Mouse (Mus musculus) midbrain, embryonic 13.5 days (tissue): ENCODE measurements around the gene Olfr432. TPM values are rescaled to one million over a fixed set of nuclear protein-coding genes. Genes with fewer than 3 reads are reported as not detected.
"Not testable (repeated sequence)": the region's sequence is repeated elsewhere in the genome, so short reads cannot be mapped to it uniquely, and the experiment has no call there.

ENCODE experiments used
- ATAC-seq: fragments of 200-750 bp; cut with Nextera tagmentation; 2 replicates; pipeline ENCODE4 v1.8.0; 2017; ENCODE audit warnings: mild to moderate bottlenecking, moderate TSS enrichment, moderate library complexity
- H3K27ac ChIP-seq: fragments of 300-500 bp; sonication (generic); 2 replicates; pipeline ENCODE4 v1.5.1; 2015; ENCODE audit warnings: inconsistent platforms, mild to moderate bottlenecking, moderate library complexity
- H3K27me3 ChIP-seq: fragments of 300-500 bp; sonication (generic); 2 replicates; pipeline ENCODE4 v1.6.1; 2015; ENCODE audit warnings: mild to moderate bottlenecking, inconsistent platforms
- H3K36me3 ChIP-seq: fragments of 300-500 bp; sonication (generic); 2 replicates; pipeline ENCODE4 v1.6.1; 2015; ENCODE audit warnings: mild to moderate bottlenecking, inconsistent platforms
- H3K4me1 ChIP-seq: fragments of 300-500 bp; sonication (generic); replicated peaks from 2 replicates; pipeline ENCODE4 v1.6.1; 2015; ENCODE audit warnings: inconsistent platforms
- H3K4me2 ChIP-seq: fragments of 300-500 bp; sonication (generic); replicated peaks from 2 replicates; pipeline ENCODE4 v1.6.1; 2015; ENCODE audit warnings: moderate library complexity, mild to moderate bottlenecking, inconsistent platforms
- H3K4me3 ChIP-seq: fragments of 300-500 bp; sonication (generic); replicated peaks from 2 replicates; pipeline ENCODE4 v1.5.1; 2015; ENCODE audit warnings: mild to moderate bottlenecking, inconsistent platforms
- H3K9ac ChIP-seq: fragments of 300-500 bp; sonication (generic); replicated peaks from 2 replicates; pipeline ENCODE4 v1.6.1; 2015; ENCODE audit warnings: mild to moderate bottlenecking, inconsistent platforms
- H3K9me3 ChIP-seq: fragments of 300-500 bp; sonication (generic); 2 replicates; pipeline ENCODE4 v1.6.1; 2016; ENCODE audit warnings: mild to moderate bottlenecking, inconsistent platforms
- WGBS: fragments of 180-500 bp; shearing (Covaris S2); methylation state at CpG from one replicate; pipeline ENCODE4 v1.1.7; 2015; 5-methylcytosine and 5-hydroxymethylcytosine counted together
- polyA plus RNA-seq: library from polyadenylated mRNA; unstranded; fragments of >200 nt; fragmentation: Nextera tagmentation; extraction: Ambion mirVana; gene quantifications from 2 replicates; pipeline ENCODE4 v1.2.1, GENCODE M21; 2015

Gene Olfr432
- not detected in 2 replicates for polyA plus RNA-seq

DNA sequence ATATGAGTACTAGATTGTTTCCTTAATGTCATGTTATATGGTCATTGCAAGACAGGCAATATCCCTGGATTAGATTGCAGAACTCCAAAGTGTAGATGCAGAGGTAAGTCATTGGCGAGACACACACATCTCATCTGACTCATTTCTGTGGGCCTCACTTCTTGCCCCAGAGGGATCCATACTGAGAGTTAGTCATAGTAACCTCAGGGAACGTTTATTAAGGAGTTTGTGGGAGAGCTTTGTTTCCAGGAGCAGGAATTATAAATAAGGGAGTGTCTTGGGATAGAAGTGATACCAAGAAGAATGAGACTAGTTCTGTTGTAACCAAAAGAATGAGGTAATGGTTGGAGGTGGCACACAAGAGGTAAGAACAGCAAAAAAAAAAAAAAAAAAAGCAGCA, at the start of gene Olfr432:
TSS of gene Olfr432 (plus strand) at position 313 of the 400 bp plus-strand sequence.
- Histone ChIP-seq H3K9me3 (no peaks in the 10 kb centered on the region), H3K4me2 (no peak within 1 kb of the TSS), H3K9ac (no peak within 1 kb of the TSS), H3K4me3 (no peak within 1 kb of the TSS), H3K27ac (no peak within 1 kb of the TSS), H3K36me3 (no peaks in the 10 kb centered on the region), H3K27me3 (no peaks in the 10 kb centered on the region), H3K4me1 (no peaks in the 10 kb centered on the region)
- ATAC-seq: no peak
- 71% methylated on average over 2 of the region's 2 CpGs for WGBS

DNA sequence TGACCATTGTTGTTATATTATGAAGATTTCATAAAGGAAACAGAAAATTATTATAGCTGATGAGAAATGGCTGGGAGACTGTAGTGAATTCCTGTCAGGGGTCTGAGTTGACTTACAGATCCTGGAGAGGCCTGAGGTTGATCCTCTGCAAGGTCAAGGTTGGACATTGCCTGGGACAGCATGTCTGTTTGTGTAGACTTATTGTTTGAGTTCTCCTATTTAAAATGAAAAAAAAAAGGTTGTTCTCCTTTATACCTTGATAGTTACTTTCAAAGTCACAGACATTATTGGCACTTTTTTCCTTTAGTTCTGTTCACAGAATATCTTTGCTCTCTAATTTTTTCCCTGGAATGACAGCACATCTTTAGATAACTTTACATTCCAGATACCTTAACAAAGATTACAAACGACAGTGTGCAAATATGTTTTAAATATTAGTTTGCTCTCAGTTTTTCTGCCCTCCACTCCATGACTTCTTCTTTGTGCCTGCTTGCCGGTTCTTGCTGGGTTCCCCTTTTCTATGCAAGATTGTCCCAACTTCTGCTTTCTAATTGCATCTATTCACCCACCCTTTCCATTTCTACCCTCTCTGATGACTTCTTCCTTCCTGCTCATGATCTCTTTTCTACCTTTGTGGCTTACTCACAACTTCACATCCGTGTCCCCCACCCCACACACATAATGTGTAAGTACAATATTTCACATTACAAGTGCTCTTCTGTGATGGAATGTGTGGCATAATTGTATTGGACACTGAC, 44.5 kb upstream of the Olfr432 start:
- H3K4me2 ChIP-seq, H3K4me1 ChIP-seq, H3K9me3 ChIP-seq, H3K4me3 ChIP-seq, H3K27ac ChIP-seq, H3K27me3 ChIP-seq, ATAC-seq, H3K9ac ChIP-seq, H3K36me3 ChIP-seq: not testable (repeated sequence)
- 77% methylated on average over 2 of the region's 3 CpGs for WGBS

DNA sequence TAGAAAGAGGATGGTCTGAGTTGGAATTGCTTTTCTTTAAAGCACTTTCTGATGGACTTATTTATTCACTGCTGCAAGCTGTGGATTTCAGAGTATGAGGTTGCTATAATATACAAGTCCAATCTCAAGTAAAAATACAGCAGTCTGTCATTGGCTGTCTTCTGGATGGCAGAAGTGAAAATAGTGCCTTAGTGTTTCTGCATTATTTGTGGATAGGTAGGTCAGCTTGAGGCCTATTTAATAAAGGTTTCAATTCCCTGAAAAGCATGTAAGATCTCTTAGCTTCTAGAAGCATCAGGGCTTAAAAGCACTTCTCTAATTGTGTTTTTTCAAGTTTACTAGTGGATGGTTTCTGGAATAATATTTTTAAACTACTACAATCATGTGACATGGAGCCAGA, 42.0 kb upstream of the Olfr432 start:
- not testable (repeated sequence) for ATAC-seq, H3K9ac ChIP-seq, H3K9me3 ChIP-seq, H3K27me3 ChIP-seq, H3K4me3 ChIP-seq, H3K4me1 ChIP-seq, H3K36me3 ChIP-seq, H3K4me2 ChIP-seq, H3K27ac ChIP-seq

DNA sequence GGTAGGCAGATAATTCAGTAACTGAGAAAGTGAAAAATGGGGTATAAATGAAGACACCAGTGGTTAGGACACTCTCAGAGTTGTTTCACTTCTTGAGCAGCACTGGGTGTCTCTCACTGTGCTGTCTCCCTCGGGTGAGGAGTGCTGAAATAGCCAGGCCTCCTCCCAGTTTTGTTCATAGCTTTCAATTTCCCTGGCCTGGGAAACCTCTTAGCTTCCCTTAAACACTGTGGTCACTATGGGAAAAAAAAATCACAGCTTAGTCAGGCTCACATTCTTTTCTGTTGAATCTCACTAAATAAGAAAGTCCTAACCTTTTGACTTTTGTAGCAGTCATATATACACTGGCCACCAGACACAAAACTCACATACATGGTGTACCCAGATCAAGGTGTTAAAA, 17.3 kb upstream of the Olfr432 start, which contains the start of gene Ifi205:
TSS of gene Ifi205 (minus strand) at position 113 of the 400 bp plus-strand sequence.
- WGBS: 60% methylated on average over 1 of the region's 1 CpGs
- Histone ChIP-seq H3K9me3 (no peaks in the 10 kb centered on the region), H3K27me3 (no peaks in the 10 kb centered on the region), H3K4me3 (no peak within 1 kb of the TSS), H3K4me2 (no peak within 1 kb of the TSS), H3K27ac (no peak within 1 kb of the TSS), H3K9ac (no peak within 1 kb of the TSS), H3K4me1 (no peaks in the 10 kb centered on the region), H3K36me3 (no peaks in the 10 kb centered on the region)
- ATAC-seq: no peak

DNA sequence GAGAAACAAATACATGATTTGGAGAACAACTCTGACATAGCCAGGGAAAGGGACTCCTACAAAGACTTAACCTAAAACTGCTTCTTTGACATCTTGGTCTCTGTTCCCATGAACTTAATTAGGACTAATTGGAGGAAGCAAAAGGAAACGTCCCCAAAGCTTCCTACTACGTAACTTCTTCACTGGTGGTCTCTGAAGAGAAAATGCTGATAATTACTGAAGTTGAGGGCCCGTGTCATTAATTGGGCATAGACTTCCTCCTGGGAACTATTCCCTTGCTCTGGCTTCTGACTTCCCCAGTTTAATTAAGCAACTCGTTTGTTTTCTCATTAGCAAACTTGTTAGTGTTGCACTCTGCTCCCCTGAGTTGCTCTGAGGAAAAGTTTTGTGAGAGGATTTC, 13.2 kb upstream of the Olfr432 start:
- Histone ChIP-seq H3K36me3 (no peaks in the 10 kb centered on the region), H3K27me3 (no peaks in the 10 kb centered on the region), H3K9ac (no peak overlapping the region), H3K4me2 (no peak overlapping the region), H3K4me3 (no peak overlapping the region), H3K27ac (no peak overlapping the region), H3K9me3 (no peaks in the 10 kb centered on the region), H3K4me1 (no peaks in the 10 kb centered on the region)
- 76% methylated on average over 4 of the region's 4 CpGs for WGBS
- ATAC-seq: no peak

DNA sequence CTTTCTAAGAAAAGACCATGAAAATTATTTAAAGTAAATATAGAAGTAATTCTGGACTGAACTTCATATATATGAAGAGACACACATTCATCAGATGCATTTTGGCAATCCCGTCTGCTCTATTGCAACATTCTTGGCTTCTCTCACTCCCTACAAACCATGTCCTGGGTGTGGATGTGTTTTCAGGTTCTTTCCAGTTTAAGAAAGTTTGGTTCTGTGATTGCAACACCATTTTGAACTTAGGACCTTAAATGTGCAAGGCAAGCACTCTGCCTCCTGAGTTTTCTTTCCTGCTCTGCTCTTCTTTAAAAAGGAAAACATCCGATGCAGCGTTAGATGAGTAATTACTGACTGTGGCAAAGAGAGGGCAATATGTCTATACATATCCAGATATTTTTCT, 10.5 kb upstream of the Olfr432 start:
- H3K4me3 ChIP-seq: no peak overlapping the region
- H3K9me3 ChIP-seq: no peaks in the 10 kb centered on the region
- H3K36me3 ChIP-seq: no peaks in the 10 kb centered on the region
- no peaks in the 10 kb centered on the region for H3K27me3 ChIP-seq
- no peaks in the 10 kb centered on the region for H3K4me1 ChIP-seq
- 94% methylated on average over 3 of the region's 3 CpGs for WGBS
- H3K27ac ChIP-seq: no peak overlapping the region
- no peak overlapping the region for H3K4me2 ChIP-seq
- no peak for ATAC-seq
- H3K9ac ChIP-seq: no peak overlapping the region

DNA sequence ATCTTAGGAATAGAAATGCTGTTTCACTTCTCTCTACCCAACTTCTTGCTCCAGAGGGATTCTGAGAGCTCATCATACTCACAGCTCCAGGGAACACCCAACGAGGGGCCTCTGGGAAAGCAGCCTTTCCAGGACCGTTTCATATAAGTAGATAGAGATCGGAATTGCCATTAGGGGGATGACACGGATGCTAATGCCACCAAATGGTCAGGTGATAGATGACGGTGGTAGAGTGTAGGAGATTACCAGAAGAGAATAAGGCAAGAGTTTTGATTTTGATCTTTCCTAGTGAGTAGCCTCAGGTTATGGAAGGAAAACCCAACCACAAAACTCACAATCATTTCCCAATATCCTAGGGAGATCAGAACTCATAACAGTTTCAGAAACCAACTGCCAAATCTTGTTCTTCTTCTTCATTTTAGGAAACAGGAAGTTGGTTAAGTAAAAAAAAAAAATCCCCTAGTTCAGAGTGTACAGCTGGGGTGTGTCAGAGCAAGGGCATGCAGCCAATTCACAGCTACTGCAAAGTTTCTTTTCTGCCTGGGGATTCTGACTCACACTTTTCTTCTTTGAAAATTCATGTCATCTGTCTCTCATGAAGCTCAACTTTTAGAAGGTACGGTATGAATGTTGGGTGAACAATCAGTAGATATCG, 8.4 kb upstream of the Olfr432 start, which contains the start of gene Olfr433:
TSS of gene Olfr433 (plus strand) at position 183 of the 655 bp plus-strand sequence.
- 93% methylated on average over 7 of the region's 7 CpGs for WGBS
- Histone ChIP-seq H3K27ac (no peak within 1 kb of the TSS), H3K9ac (no peak within 1 kb of the TSS), H3K9me3 (no peaks in the 10 kb centered on the region), H3K4me1 (no peaks in the 10 kb centered on the region), H3K4me2 (no peak within 1 kb of the TSS), H3K27me3 (no peaks in the 10 kb centered on the region), H3K36me3 (no peaks in the 10 kb centered on the region), H3K4me3 (no peak within 1 kb of the TSS)
- no peak for ATAC-seq

DNA sequence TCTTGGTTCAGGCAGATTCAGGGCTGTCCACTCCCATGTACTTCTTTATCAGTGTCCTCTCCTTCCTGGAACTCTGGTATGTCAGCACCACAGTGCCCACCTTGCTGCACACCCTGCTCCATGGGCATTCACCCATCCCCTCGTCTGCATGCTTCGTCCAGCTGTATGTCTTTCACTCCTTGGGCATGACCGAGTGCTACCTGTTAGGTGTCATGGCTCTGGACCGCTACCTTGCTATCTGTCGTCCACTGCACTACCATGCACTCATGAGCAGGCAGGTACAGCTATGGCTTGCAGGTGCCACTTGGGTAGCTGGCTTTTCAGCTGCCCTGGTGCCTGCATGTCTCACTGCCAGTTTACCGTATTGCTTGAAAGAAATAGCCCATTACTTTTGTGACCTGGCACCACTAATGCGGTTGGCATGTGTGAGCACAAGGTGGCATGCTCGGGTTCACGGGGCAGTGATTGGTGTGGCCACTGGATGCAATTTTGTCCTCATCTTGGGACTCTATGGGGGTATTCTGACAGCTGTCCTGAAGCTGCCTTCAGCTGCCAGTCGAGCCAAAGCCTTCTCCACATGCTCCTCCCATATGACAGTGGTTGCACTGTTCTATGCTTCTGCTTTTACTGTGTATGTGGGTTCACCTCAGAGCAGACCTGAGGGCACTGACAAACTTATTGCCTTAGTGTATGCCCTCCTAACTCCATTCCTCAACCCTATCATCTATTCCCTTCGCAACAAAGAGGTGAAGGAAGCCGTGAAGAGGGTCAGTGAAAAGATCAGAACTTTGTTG, 6.7 kb upstream of the Olfr432 start:
- 89% methylated on average over 12 of the region's 12 CpGs for WGBS
- H3K36me3 ChIP-seq, H3K4me1 ChIP-seq, H3K4me3 ChIP-seq, ATAC-seq, H3K9ac ChIP-seq, H3K9me3 ChIP-seq, H3K27ac ChIP-seq, H3K27me3 ChIP-seq, H3K4me2 ChIP-seq: not testable (repeated sequence)

DNA sequence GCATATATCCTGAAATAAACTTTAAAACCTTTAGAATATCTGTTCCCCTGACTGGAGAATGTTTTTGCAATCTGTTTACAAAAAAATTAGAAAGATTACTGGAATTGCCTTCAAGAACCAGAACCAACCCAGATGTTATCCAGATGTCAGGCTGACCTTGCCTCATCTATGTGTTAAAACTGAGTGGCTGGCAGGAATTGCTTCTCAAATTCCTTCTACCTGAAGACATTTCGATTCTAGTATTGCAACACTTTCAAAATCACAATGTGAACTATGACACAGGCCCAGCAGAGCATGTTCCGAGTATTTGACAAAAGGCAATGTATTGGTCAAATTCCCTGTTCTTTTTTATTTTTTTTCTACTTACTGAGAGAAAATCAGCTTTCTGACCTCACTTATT, 4.6 kb upstream of the Olfr432 start:
- Histone ChIP-seq H3K27ac (no peak overlapping the region), H3K4me2 (no peak overlapping the region), H3K27me3 (no peaks in the 10 kb centered on the region), H3K9ac (no peak overlapping the region), H3K9me3 (no peaks in the 10 kb centered on the region), H3K36me3 (no peaks in the 10 kb centered on the region), H3K4me3 (no peak overlapping the region), H3K4me1 (no peaks in the 10 kb centered on the region)
- ATAC-seq: no peak
- whole genome bisulfite sequencing: 83% methylated on average over 2 of the region's 2 CpGs

DNA sequence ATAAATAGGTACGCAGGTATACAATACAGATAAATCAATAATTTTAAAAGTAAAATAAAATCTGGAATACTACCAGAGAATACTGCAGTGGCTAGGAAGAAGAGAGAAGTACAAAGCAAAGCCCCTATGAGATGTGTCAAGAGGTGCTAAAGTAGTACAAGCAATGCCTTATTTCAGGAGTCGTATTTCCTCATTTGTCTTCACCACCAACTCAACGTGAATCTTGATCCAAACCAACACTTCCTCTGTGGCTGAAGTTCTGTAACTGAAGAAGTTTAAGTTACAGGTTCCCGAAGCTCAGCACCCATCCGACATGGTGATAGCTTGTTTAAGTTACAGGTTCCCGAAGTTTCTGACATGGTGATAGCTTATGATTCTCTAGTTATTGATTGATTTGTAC, 778 bp upstream of the Olfr432 start:
- not testable (repeated sequence) for H3K9me3 ChIP-seq, ATAC-seq, H3K4me3 ChIP-seq, H3K4me1 ChIP-seq, H3K9ac ChIP-seq, H3K36me3 ChIP-seq, H3K27me3 ChIP-seq, H3K4me2 ChIP-seq, H3K27ac ChIP-seq
- 90% methylated on average over 6 of the region's 6 CpGs for WGBS

DNA sequence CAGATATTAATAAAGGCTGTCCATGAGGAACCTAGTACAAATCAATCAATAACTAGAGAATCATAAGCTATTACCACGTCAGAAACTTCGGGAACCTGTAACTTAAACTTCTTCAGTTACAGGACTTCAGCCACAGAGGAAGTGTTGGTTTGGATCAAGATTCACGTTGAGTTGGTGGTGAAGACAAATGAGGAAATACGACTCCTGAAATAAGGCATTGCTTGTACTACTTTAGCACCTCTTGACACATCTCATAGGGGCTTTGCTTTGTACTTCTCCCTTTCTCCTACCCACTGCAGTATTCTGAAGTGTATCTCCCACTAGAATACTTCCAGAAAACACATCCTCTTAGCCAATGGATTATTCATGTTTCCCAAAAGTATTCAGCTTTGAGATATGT, 352 bp downstream of the Olfr432 start:
- H3K36me3 ChIP-seq, ATAC-seq, H3K4me1 ChIP-seq, H3K4me3 ChIP-seq, H3K27me3 ChIP-seq, H3K9me3 ChIP-seq, H3K9ac ChIP-seq, H3K27ac ChIP-seq, H3K4me2 ChIP-seq: not testable (repeated sequence)
- 85% methylated on average over 4 of the region's 4 CpGs for WGBS

DNA sequence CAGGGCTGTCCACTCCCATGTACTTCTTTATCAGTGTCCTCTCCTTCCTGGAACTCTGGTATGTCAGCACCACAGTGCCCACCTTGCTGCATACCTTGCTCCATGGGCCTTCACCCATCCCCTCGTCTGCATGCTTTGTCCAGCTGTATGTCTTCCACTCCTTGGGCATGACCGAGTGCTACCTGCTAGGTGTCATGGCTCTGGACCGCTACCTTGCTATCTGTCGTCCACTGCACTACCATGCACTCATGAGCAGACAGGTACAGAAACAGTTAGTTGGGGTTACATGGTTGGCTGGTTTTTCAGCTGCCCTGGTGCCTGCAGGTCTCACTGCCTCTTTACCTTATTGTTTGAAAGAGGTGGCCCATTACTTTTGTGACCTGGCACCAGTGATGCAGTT, 1.5 kb downstream of the Olfr432 start:
- Histone ChIP-seq H3K9me3 (no peaks in the 10 kb centered on the region), H3K27ac (no peak overlapping the region), H3K27me3 (no peaks in the 10 kb centered on the region), H3K4me1 (no peaks in the 10 kb centered on the region), H3K36me3 (no peaks in the 10 kb centered on the region), H3K4me3 (no peak overlapping the region), H3K9ac (no peak overlapping the region), H3K4me2 (no peak overlapping the region)
- no peak for ATAC-seq
- 97% methylated on average over 4 of the region's 4 CpGs for WGBS
